Mouse (Mus musculus) colon, adult 2 months (tissue): ENCODE data around the gene Efemp1. TPM values are rescaled to one million over a fixed set of nuclear protein-coding genes. Genes with fewer than 3 reads are reported as not detected.

Source experiments
- polyA plus RNA-seq: library from polyadenylated mRNA; depleted of rRNA; stranded (reverse); fragments of >200 nt; gene quantifications from 2 replicates; pipeline ENCODE4 v1.2.3, GENCODE M21; 2012; rRNA removed

The Efemp1 gene
- polyA plus RNA-seq = 32.0 and 37.1 TPM in 2 replicates

DNA sequence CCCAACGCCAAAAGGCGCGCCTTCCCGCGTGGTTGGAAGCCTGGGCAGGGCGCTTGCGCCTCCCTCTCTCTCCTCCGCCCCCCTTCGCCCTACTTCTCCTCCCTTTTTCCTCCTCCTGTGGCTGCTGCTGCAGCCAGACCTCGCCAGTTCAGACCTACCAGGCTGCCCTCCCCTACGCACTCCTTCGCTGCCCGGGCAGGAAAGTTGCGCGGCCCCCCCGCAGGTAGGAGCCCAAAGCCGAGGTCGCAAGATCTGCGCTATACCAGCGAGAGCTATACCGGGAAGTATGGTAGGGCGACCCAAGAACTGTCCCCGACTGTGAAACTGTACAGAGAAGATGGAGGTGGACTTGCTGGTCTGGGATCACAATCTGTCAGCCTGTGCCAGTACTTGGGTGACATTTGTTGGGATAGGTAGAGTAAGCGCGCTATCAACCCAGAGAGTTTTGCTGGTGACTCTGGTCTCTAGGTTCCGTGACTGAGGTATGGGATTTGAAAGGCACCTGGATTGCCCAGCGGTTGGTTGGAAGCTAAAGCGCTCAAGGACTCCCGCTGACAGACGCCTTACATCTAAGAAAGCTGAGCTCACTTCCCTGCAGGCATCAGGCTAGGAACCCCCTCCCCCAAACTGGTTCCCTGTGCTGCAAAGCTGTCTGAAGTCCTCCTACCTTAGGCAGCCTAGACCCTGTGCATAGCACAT lies at the start of gene Efemp1:
TSS of gene Efemp1 (plus strand) at position 103 of the 699 bp plus-strand sequence.

